Mouse (Mus musculus) MEL (cell line): ENCODE data around the gene Epb41l2. TPM values are rescaled to one million over a fixed set of nuclear protein-coding genes. Genes with fewer than 3 reads are reported as not detected.

Source experiments
- DNase-seq: peaks from one replicate; pipeline ENCODE4 v3.0.0; 2011; ENCODE audit warnings: low read depth, low spot score
- H3K27ac ChIP-seq: 2 replicates; pipeline ENCODE4 v1.5.1; 2012; ENCODE audit warnings: low read depth, mild to moderate bottlenecking, control low read depth, low read length, moderate library complexity; ENCODE audit not compliant: control insufficient read depth
- H3K27me3 ChIP-seq, 2 experiments: fragments of 150-350 bp in 1 of 2; sonication (generic) in 1 of 2; 2 replicates each; pipeline ENCODE4 v1.6.1; 2012; ENCODE audit warnings: low read length in 2 of 2, mild to moderate bottlenecking in 2 of 2, improper control_type of control experiment in 1 of 2, moderate library complexity in 1 of 2; ENCODE audit not compliant: insufficient read depth in 2 of 2, control insufficient read depth in 1 of 2
- H3K36me3 ChIP-seq, 2 experiments: 2 replicates each; pipeline ENCODE4 v1.6.1; 2012 to 2014; ENCODE audit warnings: low read length in 2 of 2, improper control_type of control experiment in 1 of 2, inconsistent platforms in 1 of 2, mild to moderate bottlenecking in 1 of 2; ENCODE audit not compliant: insufficient read depth in 2 of 2, control insufficient read depth in 1 of 2
- H3K4me1 ChIP-seq, 2 experiments: fragments of 150-350 bp in 1 of 2; sonication (generic) in 1 of 2; 2 replicates each; pipeline ENCODE4 v1.6.1; 2012; ENCODE audit warnings: low read length in 2 of 2, improper control_type of control experiment in 1 of 2, mild to moderate bottlenecking in 1 of 2; ENCODE audit not compliant: insufficient read depth in 2 of 2, control insufficient read depth in 1 of 2
- H3K4me3 ChIP-seq, 2 experiments: fragments of 150-350 bp in 1 of 2; sonication (generic) in 1 of 2; 2 replicates each; pipeline ENCODE4 v1.5.1; 2012; ENCODE audit warnings: low read depth in 2 of 2, low read length in 2 of 2, mild to moderate bottlenecking in 2 of 2, moderate library complexity in 2 of 2, control low read depth in 1 of 2, improper control_type of control experiment in 1 of 2; ENCODE audit not compliant: control insufficient read depth in 1 of 2, insufficient read depth in 1 of 2
- H3K79me2 ChIP-seq: 2 replicates; pipeline ENCODE4 v1.6.1; 2012; ENCODE audit warnings: mild to moderate bottlenecking, low read length, moderate library complexity; ENCODE audit not compliant: control insufficient read depth, poor library complexity, insufficient read depth
- H3K9ac ChIP-seq: 2 replicates; pipeline ENCODE4 v1.6.1; 2012; ENCODE audit warnings: low read depth, mild to moderate bottlenecking, control low read depth, low read length, moderate library complexity; ENCODE audit not compliant: control insufficient read depth, poor library complexity, severe bottlenecking
- H3K9me3 ChIP-seq: fragments of 150-350 bp; sonication (generic); replicated peaks from 2 replicates; pipeline ENCODE4 v1.6.1; 2012; ENCODE audit warnings: mild to moderate bottlenecking, low read length, improper control_type of control experiment, moderate library complexity; ENCODE audit not compliant: insufficient read depth
- BHLHE40 ChIP-seq: IDR thresholded peaks from 2 replicates; pipeline ENCODE4 v1.6.1; 2012; ENCODE audit warnings: low read depth, mild to moderate bottlenecking, inconsistent platforms, low read length, improper control_type of control experiment, borderline replicate concordance
- CHD2 ChIP-seq: IDR thresholded peaks from 2 replicates; pipeline ENCODE4 v1.6.1; 2011; ENCODE audit warnings: low read length, improper control_type of control experiment
- CTCF ChIP-seq, 3 experiments: IDR thresholded peaks in 2 of 3; conservative IDR thresholded peaks in 1 of 3; 2 replicates each; pipeline ENCODE4 v1.5.1; 2011 to 2012; ENCODE audit warnings: low read length in 3 of 3, low read depth in 2 of 3, mild to moderate bottlenecking in 2 of 3, improper control_type of control experiment in 1 of 3, inconsistent platforms in 1 of 3, mixed read lengths in 1 of 3, moderate library complexity in 1 of 3; ENCODE audit not compliant: control insufficient read depth in 1 of 3, insufficient read depth in 1 of 3, poor library complexity in 1 of 3, severe bottlenecking in 1 of 3
- E2F4 ChIP-seq: IDR thresholded peaks from 2 replicates; pipeline ENCODE4 v1.6.1; 2011; ENCODE audit warnings: low read depth, low read length, improper control_type of control experiment, borderline replicate concordance
- EP300 ChIP-seq, 2 experiments: IDR thresholded peaks; 2 replicates each; pipeline ENCODE4 v1.6.1; 2011; ENCODE audit warnings: improper control_type of control experiment in 2 of 2, low read length in 2 of 2, low read depth in 1 of 2, mild to moderate bottlenecking in 1 of 2
- ETS1 ChIP-seq: IDR thresholded peaks from 2 replicates; pipeline ENCODE4 v1.6.1; 2012; ENCODE audit warnings: low read depth, mild to moderate bottlenecking, inconsistent platforms, low read length, improper control_type of control experiment, moderate library complexity
- KAT2A ChIP-seq: conservative IDR thresholded peaks from 2 replicates; pipeline ENCODE4 v1.6.1; 2012; ENCODE audit warnings: low read depth, low read length, improper control_type of control experiment, inconsistent platforms
- MAX ChIP-seq: IDR thresholded peaks from 2 replicates; pipeline ENCODE4 v1.6.1; 2011; ENCODE audit warnings: low read length, improper control_type of control experiment
- MYB ChIP-seq: IDR thresholded peaks from 2 replicates; pipeline ENCODE4 v1.6.1; 2011; ENCODE audit warnings: mild to moderate bottlenecking, low read depth, low read length, improper control_type of control experiment
- MYC ChIP-seq: IDR thresholded peaks from 2 replicates; pipeline ENCODE4 v1.6.1; 2011; ENCODE audit warnings: low read depth, mild to moderate bottlenecking, low read length, improper control_type of control experiment, moderate library complexity
- NELFE ChIP-seq: IDR thresholded peaks from 2 replicates; pipeline ENCODE4 v1.6.1; 2011; ENCODE audit warnings: low read depth, low read length, improper control_type of control experiment
- NRF1 ChIP-seq: IDR thresholded peaks from 2 replicates; pipeline ENCODE4 v1.6.1; 2014; ENCODE audit warnings: low read depth, mild to moderate bottlenecking, inconsistent platforms, low read length, improper control_type of control experiment, moderate library complexity; ENCODE audit not compliant: poor library complexity, insufficient read depth, severe bottlenecking
- POLR2A ChIP-seq, 2 experiments: IDR thresholded peaks; 2 replicates each; pipeline ENCODE4 v1.6.1; 2011 to 2012; ENCODE audit warnings: low read length in 2 of 2, mild to moderate bottlenecking in 2 of 2, control low read depth in 1 of 2, improper control_type of control experiment in 1 of 2, low read depth in 1 of 2, moderate library complexity in 1 of 2; ENCODE audit not compliant: control insufficient read depth in 1 of 2, insufficient read depth in 1 of 2, poor library complexity in 1 of 2
- POLR2AphosphoS5 ChIP-seq: IDR thresholded peaks from 2 replicates; pipeline ENCODE4 v1.6.1; 2012; ENCODE audit warnings: low read depth, borderline replicate concordance, mild to moderate bottlenecking, inconsistent platforms, low read length, moderate library complexity, mixed read lengths
- RAD21 ChIP-seq: IDR thresholded peaks from 2 replicates; pipeline ENCODE4 v1.6.1; 2011; ENCODE audit warnings: mild to moderate bottlenecking, low read depth, low read length, improper control_type of control experiment
- RCOR1 ChIP-seq: IDR thresholded peaks from 2 replicates; pipeline ENCODE4 v1.6.1; 2012; ENCODE audit warnings: low read depth, mild to moderate bottlenecking, inconsistent platforms, low read length, improper control_type of control experiment
- TBP ChIP-seq: IDR thresholded peaks from 2 replicates; pipeline ENCODE4 v1.8.0; 2011; ENCODE audit warnings: low read depth, low read length, improper control_type of control experiment
- TCF12 ChIP-seq: IDR thresholded peaks from 2 replicates; pipeline ENCODE4 v1.6.1; 2014; ENCODE audit warnings: low read depth, mild to moderate bottlenecking, inconsistent platforms, low read length, improper control_type of control experiment, moderate library complexity
- USF1 ChIP-seq: IDR thresholded peaks from 2 replicates; pipeline ENCODE4 v1.6.1; 2014; ENCODE audit warnings: low read depth, mild to moderate bottlenecking, inconsistent platforms, low read length, improper control_type of control experiment, moderate library complexity
- USF2 ChIP-seq, 2 experiments: IDR thresholded peaks; 2 replicates each; pipeline ENCODE4 v1.6.1; 2011 to 2012; ENCODE audit warnings: improper control_type of control experiment in 2 of 2, low read length in 2 of 2, borderline replicate concordance in 1 of 2, inconsistent platforms in 1 of 2, low read depth in 1 of 2, mild to moderate bottlenecking in 1 of 2; ENCODE audit not compliant: insufficient read depth in 1 of 2
- ZC3H11A ChIP-seq: IDR thresholded peaks from 2 replicates; pipeline ENCODE4 v1.6.1; 2012; ENCODE audit warnings: low read depth, mild to moderate bottlenecking, inconsistent platforms, low read length, improper control_type of control experiment
- ZKSCAN1 ChIP-seq: IDR thresholded peaks from 2 replicates; pipeline ENCODE4 v1.6.1; 2012; ENCODE audit warnings: low read depth, mild to moderate bottlenecking, inconsistent platforms, low read length, improper control_type of control experiment, moderate library complexity
- polyA plus RNA-seq, 2 experiments: library from polyadenylated mRNA; stranded (reverse) in 1 of 2; unstranded in 1 of 2; fragments of >175 nt in 1 of 2; fragments of >200 nt in 1 of 2; gene quantifications; 2 replicates each; pipeline versions ENCODE4 v1.2.1 to v1.2.4; 2012; ENCODE audit warnings: low replicate concordance in 2 of 2, low read depth in 1 of 2; ENCODE audit not compliant: insufficient read length in 2 of 2, insufficient read depth in 1 of 2, missing spikeins in 1 of 2
- total RNA-seq: library from RNA; depleted of rRNA; stranded (reverse); fragments of 300-350 nt; gene quantifications from 2 replicates; pipeline ENCODE4 v1.2.3, GENCODE M21; 2012

Epb41l2 gene
- total and polyA plus RNA-seq, 3 experiments = 4.7 to 23.7 TPM; not detected in 1

DNA sequence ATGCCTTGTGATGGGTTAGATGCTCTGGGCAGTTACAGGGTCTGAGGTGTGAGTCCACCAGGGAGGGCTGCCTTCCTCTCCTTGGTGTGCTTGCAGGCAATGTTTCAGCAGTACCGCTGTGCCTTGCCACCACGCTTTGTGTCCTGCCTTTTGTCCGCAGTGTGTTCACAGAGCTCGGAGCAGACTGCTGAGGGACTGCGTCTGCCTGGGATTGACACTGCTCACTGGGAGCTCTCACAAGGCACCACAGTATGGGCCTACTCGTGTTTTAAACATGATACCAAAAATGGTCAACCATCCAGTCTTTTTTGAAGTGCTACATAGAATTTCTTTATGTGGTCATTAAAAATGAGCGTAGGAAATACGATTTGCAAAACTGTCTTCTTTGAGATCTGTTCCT, 164.1 kb downstream of the Epb41l2 start:
- Histone ChIP-seq H3K79me2 (no peaks in the 10 kb centered on the region), H3K4me3 (no peak overlapping the region), H3K27me3 (no peaks in the 10 kb centered on the region), H3K27ac (no peak overlapping the region), H3K9me3 (no peaks in the 10 kb centered on the region)
- no peak for TF ChIP-seq CHD2
- no peak for TF ChIP-seq TCF12
- TF ChIP-seq NELFE = no peak
- TF ChIP-seq EP300 (IDR thresholded peaks at IDR 0.05; ENCODE audit: low read depth in 1 of 2, low read length in 2 of 2) = no peak
- TF ChIP-seq, all 39 proteins: peak for 0
- H3K4me1 ChIP-seq = no peaks in the 10 kb centered on the region
- DNase-seq = no peak
- no peak overlapping the region for H3K9ac ChIP-seq
- H3K36me3 ChIP-seq = no peaks in the 10 kb centered on the region

GRCm38 (mm10) chr10:25526156-25526555, 166.6 kb downstream of the Epb41l2 start:
- Histone ChIP-seq H3K9me3 (no peaks in the 10 kb centered on the region), H3K27ac (no peak overlapping the region), H3K79me2 (no peaks in the 10 kb centered on the region), H3K36me3 (no peaks in the 10 kb centered on the region), H3K27me3 (no peaks in the 10 kb centered on the region), H3K4me1 (no peaks in the 10 kb centered on the region), H3K9ac (no peak overlapping the region), H3K4me3 (no peak overlapping the region)
- no peak for TF ChIP-seq ETS1
- TF ChIP-seq MYC = no peak
- TF ChIP-seq POLR2A (IDR thresholded peaks at IDR 0.05; ENCODE audit: control insufficient read depth in 1 of 2, insufficient read depth in 1 of 2, low read depth in 1 of 2, low read length in 2 of 2, poor library complexity in 1 of 2) = no peak
- no peak for TF ChIP-seq KAT2A
- TF ChIP-seq USF1 = no peak
- no peak for TF ChIP-seq ZKSCAN1
- TF ChIP-seq ZC3H11A = no peak
- TF ChIP-seq RAD21 = no peak
- no peak for TF ChIP-seq TBP
- TF ChIP-seq CHD2 = no peak
- no peak for TF ChIP-seq POLR2AphosphoS5
- TF ChIP-seq NRF1 = no peak
- no peak for TF ChIP-seq RCOR1
- no peak for TF ChIP-seq CTCF (IDR thresholded peaks at IDR 0.05 in 2 of 3, conservative IDR thresholded peaks at IDR 0.05 in 1 of 3; ENCODE audit: control insufficient read depth in 1 of 3, insufficient read depth in 1 of 3, low read depth in 2 of 3, low read length in 3 of 3, poor library complexity in 1 of 3, severe bottlenecking in 1 of 3)
- TF ChIP-seq E2F4 = no peak
- no peak for TF ChIP-seq MAX
- TF ChIP-seq BHLHE40 = no peak
- no peak for TF ChIP-seq USF2 (IDR thresholded peaks at IDR 0.05; ENCODE audit: borderline replicate concordance in 1 of 2, insufficient read depth in 1 of 2, low read depth in 1 of 2, low read length in 2 of 2)
- no peak for TF ChIP-seq MYB
- no peak for DNase-seq
